Mouse (Mus musculus) heart, embryonic 12.5 days (tissue): ENCODE data around the gene Ssh3. TPM values are rescaled to one million over a fixed set of nuclear protein-coding genes. Genes with fewer than 3 reads are reported as not detected.

Source experiments
- ATAC-seq: fragments of 200-750 bp; cut with Nextera tagmentation; 2 replicates; pipeline ENCODE4 v1.8.0; 2017; ENCODE audit warnings: moderate TSS enrichment, moderate library complexity; ENCODE audit not compliant: insufficient number of reproducible peaks, low FRiP score
- H3K27ac ChIP-seq: fragments of 300-500 bp; sonication (generic); 2 replicates; pipeline ENCODE4 v1.5.1; 2016; ENCODE audit warnings: mild to moderate bottlenecking, moderate library complexity; ENCODE audit not compliant: poor library complexity, severe bottlenecking
- H3K27me3 ChIP-seq: fragments of 300-500 bp; sonication (generic); replicated peaks from 2 replicates; pipeline ENCODE4 v1.6.1; 2016; ENCODE audit warnings: mild to moderate bottlenecking, moderate library complexity
- H3K36me3 ChIP-seq: fragments of 300-500 bp; sonication (generic); 2 replicates; pipeline ENCODE4 v1.6.1; 2016; ENCODE audit warnings: mild to moderate bottlenecking, moderate library complexity
- H3K4me1 ChIP-seq: fragments of 300-500 bp; sonication (generic); replicated peaks from 2 replicates; pipeline ENCODE4 v1.6.1; 2016; ENCODE audit warnings: mild to moderate bottlenecking
- H3K4me2 ChIP-seq: fragments of 300-500 bp; sonication (generic); 2 replicates; pipeline ENCODE4 v1.6.1; 2016; ENCODE audit warnings: mild to moderate bottlenecking, moderate library complexity
- H3K4me3 ChIP-seq: fragments of 300-500 bp; sonication (generic); 2 replicates; pipeline ENCODE4 v1.5.1; 2016; ENCODE audit warnings: mild to moderate bottlenecking
- H3K9ac ChIP-seq: fragments of 300-500 bp; sonication (generic); 2 replicates; pipeline ENCODE4 v1.6.1; 2016; ENCODE audit warnings: mild to moderate bottlenecking, moderate library complexity
- H3K9me3 ChIP-seq: fragments of 300-500 bp; sonication (generic); replicated peaks from 2 replicates; pipeline ENCODE4 v1.6.1; 2016; ENCODE audit warnings: mild to moderate bottlenecking, moderate library complexity
- WGBS: fragments of 180-500 bp; shearing (Covaris S2); methylation state at CpG from one replicate; pipeline ENCODE4 v1.1.7; 2016; 5-methylcytosine and 5-hydroxymethylcytosine counted together
- polyA plus RNA-seq: library from polyadenylated mRNA; unstranded; fragments of >200 nt; fragmentation: Nextera tagmentation; extraction: Ambion mirVana; gene quantifications from 2 replicates; pipeline ENCODE4 v1.2.1, GENCODE M21; 2016

Ssh3 gene
- polyA plus RNA-seq, 1 experiment from 2014 or later: 4.7 TPM

DNA sequence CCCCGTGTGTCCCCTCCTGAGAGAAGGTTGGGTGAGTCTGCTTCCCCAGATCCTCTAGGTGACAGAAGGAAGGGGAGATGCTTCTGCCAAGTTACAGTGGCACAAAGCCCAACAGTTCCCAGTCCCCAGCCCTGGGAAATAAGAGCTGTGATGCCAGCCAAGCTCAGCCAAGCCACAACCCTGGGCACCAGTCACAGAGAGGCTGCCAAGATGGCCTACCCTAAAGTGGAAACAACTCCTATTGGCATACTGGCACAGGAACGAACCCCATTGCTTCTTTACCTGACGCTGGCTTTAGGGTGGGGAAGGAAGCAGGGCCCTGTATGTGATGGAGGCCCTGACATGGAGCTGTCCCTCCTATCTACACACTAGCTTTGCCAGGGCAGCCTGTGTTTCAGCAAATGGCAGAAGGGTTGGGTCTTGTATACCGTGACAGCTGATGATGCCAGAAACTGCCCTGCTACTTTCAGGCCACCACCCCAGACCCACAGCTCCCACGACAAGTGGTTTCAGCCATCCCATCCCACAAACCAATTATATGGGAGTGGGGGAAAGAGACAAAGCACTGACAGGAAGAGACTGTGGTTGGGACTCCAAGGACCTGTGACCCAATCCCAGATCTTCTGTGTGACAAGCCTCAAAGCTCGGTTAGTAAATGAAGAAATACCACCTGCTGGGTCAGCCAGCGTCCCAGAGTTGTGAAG is 34.1 kb upstream of the Ssh3 start:
- Histone ChIP-seq H3K36me3 (no peaks in the 10 kb centered on the region), H3K4me3 (peak overlapping the region; percentile 3; the same call in 1 of the 2 replicates), H3K27me3 (no peaks in the 10 kb centered on the region), H3K4me1 (peaks cover 63% of the 10 kb centered on the region), H3K9ac (peak overlapping the region; percentile 53; the same call in 1 of the 2 replicates), H3K4me2 (peak overlapping the region; percentile 53), H3K27ac (peak overlapping the region; percentile 78), H3K9me3 (no peaks in the 10 kb centered on the region)
- WGBS: 59% methylated on average over 7 of the region's 7 CpGs
- ATAC-seq: no peak

DNA sequence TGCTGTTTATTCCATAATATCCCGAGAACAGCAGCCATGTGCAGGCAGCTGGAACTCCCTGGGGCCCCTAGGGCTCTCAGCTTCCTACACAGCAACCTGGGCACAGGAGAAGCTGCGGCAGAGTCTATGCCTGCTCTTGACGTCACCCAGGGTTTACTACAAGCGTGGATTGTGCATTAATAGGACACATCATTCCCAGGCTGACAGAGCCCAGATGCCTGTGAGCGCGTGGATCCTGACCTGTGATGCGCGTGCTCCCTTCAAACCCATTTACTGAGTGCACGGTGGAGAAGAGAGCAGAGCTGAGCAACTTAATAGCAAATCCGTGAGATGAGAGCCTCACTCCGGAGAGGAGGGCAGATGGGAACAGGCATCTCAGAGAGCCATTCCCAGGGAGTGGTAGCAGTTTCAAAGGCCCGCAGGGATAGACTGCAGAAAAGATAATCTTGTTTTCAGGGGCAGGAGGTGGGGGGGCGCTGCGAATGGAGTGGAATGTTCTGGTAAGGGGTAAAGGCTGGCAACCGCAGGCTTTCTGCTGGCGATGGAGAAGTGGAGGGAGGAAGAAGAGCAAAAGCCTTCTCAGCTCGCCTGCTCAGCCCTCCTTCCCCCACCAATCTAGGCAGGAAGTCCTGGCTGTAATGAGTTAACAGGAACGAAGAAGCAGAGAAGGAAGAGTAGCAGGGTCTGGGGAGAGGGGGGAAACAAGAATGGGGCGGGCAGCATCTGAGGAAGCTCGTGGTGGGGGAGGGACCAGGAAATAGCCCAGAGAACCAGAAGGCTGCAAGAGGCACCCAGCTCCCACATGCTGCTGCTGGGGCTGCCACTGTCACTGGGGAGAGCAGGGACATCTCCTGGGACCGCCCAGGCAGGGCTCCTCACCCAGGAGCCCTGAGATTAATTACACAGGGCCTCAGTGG is 33.0 kb upstream of the Ssh3 start:
- H3K4me1 ChIP-seq: peaks cover 70% of the 10 kb centered on the region
- H3K4me2 ChIP-seq: peak overlapping the region; percentile 53
- H3K9ac ChIP-seq: peak overlapping the region; percentile 53
- 0 out of 2 replicates have a peak, but pooled peaks have one; percentile 4 for ATAC-seq
- H3K9me3 ChIP-seq: no peaks in the 10 kb centered on the region
- no peaks in the 10 kb centered on the region for H3K27me3 ChIP-seq
- H3K4me3 ChIP-seq: peak overlapping the region; percentile 7
- H3K27ac ChIP-seq: peak overlapping the region; percentile 78
- 20% methylated on average over 21 of the region's 21 CpGs for WGBS
- 0 out of 2 replicates have a peak, but pooled peaks cover 7% of the 10 kb centered on the region for H3K36me3 ChIP-seq

DNA sequence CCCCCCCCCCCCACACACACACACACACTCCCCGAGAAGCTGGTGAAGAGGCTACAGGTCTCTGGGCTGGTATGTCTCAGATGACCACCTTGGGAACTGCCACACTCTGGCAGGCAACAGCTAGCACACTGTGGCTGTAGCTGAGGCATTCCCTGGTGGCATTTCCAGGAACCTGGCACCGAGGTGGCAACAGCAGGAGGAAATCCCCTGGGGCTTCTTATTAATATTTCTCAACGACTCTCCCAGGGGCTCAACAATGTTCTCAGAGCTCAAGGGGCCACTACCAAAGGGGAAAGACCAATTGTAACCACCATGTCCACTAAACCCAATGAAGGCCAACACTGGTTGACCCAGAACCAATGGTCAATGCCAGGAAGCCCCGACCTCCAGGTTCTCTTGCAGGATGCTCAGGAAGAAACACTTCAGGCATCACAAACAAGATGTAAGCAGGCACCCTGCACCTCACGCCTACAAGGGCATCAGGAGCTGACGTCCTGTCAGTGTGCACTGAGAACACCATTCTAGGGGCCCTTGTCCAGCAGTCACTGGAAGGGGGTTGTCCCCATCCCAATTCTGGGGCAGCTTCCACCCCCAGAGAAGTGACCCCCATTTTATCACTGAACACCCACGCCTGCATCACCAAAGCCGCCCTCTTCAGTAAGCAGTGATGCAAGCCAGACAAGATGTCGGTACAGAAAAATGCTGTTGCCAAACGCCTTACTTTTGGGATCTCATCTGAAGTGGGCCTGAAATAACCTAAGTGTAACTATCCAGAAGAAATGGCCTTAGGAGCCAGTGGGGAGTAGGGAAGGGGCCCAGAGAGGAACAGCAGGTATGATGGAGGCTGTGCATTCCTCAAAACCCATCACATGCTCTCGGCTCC is 32.1 kb upstream of the Ssh3 start:
- Histone ChIP-seq H3K4me1 (peaks cover 70% of the 10 kb centered on the region), H3K9ac (peak overlapping the region; percentile 53; the same call in 1 of the 2 replicates), H3K9me3 (no peaks in the 10 kb centered on the region)

DNA sequence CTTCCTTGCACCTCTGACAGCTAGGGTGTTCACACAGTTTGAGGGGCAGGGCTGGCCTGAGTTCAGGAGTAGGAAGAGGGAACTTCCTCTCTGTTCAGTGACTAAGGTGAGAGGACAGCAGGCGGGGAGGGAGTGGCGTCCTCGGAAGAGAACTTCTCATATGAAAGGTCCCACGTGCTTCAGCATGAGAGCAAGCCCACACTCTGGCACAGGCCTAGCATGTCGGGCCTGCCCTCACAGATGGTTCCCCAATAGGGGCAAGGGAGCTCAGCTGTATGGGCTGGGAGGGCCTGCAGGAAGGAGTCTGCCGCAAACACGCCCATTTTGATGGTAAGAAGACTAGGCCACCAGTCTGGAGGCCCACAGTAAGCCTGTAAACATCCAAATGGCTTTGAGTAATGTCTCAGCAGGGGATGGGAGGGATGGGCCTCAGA is 31.3 kb upstream of the Ssh3 start:
- 45% methylated on average over 7 of the region's 7 CpGs for WGBS
- ATAC-seq: no peak
- Histone ChIP-seq H3K4me1 (peaks cover 70% of the 10 kb centered on the region), H3K4me3 (no peak overlapping the region), H3K9me3 (no peaks in the 10 kb centered on the region), H3K27me3 (no peaks in the 10 kb centered on the region), H3K36me3 (0 out of 2 replicates have a peak, but pooled peaks cover 9% of the 10 kb centered on the region), H3K9ac (no peak overlapping the region), H3K4me2 (no peak overlapping the region), H3K27ac (no peak overlapping the region)

More for the DNA sequence above, 32.1 kb upstream of the Ssh3 start:
- 54% methylated on average over 11 of the region's 11 CpGs for WGBS
- H3K4me3 ChIP-seq: peak overlapping the region; percentile 7; the same call in 1 of the 2 replicates
- ATAC-seq: no peak
- H3K27ac ChIP-seq: peak overlapping the region; percentile 78; the same call in 1 of the 2 replicates
- H3K27me3 ChIP-seq: no peaks in the 10 kb centered on the region
- 0 out of 2 replicates have a peak, but pooled peaks cover 9% of the 10 kb centered on the region for H3K36me3 ChIP-seq
- H3K4me2 ChIP-seq: peak overlapping the region; percentile 53

DNA sequence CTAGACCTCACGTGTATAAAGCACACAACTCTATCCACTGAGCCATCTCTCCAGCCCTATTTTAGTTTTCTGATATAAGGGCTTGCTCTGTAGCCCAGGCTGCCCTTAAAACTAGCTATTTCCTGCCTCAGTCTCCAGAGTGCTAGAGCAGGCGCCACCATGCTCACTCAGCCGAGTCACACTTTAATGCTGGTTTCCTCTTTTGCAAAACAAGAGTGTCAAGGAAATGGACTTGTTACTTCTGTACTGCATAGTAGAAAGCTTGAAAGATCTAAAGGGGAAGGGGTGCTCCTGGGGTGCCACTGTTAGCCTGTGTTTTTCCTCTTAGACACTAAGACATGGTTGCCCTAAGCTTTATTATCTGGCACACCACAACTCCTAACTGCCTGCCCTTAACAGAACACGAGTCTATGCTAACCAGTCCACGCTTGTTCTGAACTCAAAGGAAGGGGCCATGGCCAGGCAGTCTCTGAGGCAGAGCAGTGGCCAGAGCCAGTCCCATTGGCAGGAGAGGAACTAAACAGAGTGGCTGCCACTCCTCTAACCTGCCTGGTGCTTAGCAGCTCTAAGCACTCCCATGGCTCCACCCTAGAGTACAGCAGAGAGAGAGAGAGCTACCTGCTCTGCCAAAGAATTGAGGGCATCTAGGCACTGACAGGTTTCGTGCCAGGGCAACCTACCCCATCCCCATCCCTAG is 30.7 kb upstream of the Ssh3 start:
- no peak overlapping the region for H3K27ac ChIP-seq
- H3K4me3 ChIP-seq: no peak overlapping the region
- no peak for ATAC-seq
- H3K36me3 ChIP-seq: 0 out of 2 replicates have a peak, but pooled peaks cover 9% of the 10 kb centered on the region
- H3K27me3 ChIP-seq: no peaks in the 10 kb centered on the region
- H3K9ac ChIP-seq: no peak overlapping the region
- H3K9me3 ChIP-seq: no peaks in the 10 kb centered on the region
- peaks cover 69% of the 10 kb centered on the region for H3K4me1 ChIP-seq
- 73% methylated on average over 6 of the region's 6 CpGs for WGBS
- H3K4me2 ChIP-seq: no peak overlapping the region

DNA sequence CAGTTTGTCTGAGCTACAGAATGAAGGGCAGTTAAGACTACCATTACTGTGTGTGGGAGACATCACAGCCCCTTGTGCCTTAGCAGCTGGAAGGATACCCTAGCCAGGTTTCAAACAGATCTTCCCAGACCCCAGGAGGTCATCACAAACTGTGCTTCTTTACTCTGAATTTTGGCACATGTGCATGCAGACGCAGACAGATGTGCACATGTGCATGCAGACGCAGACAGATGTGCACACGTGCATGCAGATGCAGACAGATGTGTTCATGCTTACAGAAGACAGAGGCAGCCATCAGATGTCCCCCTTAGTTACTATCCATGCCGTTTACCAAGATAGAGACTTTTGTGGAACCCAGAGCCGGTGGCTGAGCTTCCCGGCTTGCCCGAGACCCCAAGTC is 30.1 kb upstream of the Ssh3 start:
- Histone ChIP-seq H3K9me3 (no peaks in the 10 kb centered on the region), H3K36me3 (0 out of 2 replicates have a peak, but pooled peaks cover 9% of the 10 kb centered on the region), H3K27me3 (no peaks in the 10 kb centered on the region), H3K4me1 (peaks cover 69% of the 10 kb centered on the region), H3K4me3 (no peak overlapping the region), H3K27ac (no peak overlapping the region), H3K9ac (no peak overlapping the region), H3K4me2 (no peak overlapping the region)
- whole genome bisulfite sequencing: 89% methylated on average over 7 of the region's 7 CpGs
- no peak for ATAC-seq

DNA sequence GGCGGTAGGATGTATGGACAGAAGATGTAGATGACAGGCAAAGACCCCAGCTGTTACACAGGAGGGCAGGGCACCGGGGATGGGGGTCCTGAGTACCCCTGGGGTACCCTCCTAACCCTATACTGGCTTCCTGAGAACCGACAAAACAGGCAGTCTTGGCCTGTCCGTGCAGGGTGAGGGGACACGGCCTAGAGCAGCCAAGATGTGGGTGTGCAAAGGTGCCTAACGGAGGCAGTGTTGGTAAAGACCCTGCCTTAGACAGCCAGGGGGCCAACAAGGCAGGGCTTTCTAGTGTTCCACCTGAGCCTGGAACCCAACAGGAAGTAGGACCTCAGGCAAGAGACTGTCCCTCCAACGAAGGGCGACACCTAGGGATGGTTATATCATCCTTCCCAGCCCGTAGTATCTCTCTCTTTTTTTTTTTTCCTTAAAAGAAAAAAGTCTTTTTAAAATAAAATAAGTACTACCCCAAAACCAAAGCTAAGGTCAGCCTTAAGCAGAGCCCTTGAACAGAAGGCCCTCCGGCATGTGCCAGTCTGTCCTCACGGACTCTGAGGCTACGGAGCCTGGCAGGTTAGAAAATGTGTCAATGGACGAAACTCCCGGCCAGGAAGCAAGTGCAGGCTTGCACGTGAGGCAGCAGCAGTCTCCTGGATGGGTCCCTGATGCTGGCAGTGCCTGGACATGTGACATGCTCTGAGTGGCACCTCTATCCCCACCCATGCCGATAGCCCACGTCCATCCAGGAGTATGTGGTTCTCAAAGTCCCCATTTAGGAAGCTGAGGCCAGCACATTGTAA is 29.5 kb upstream of the Ssh3 start:
- Histone ChIP-seq H3K4me1 (peaks cover 67% of the 10 kb centered on the region), H3K36me3 (0 out of 2 replicates have a peak, but pooled peaks cover 9% of the 10 kb centered on the region), H3K27ac (no peak overlapping the region), H3K27me3 (no peaks in the 10 kb centered on the region), H3K9ac (no peak overlapping the region), H3K4me2 (no peak overlapping the region), H3K9me3 (no peaks in the 10 kb centered on the region), H3K4me3 (no peak overlapping the region)
- ATAC-seq: no peak
- 83% methylated on average over 17 of the region's 17 CpGs for WGBS

DNA sequence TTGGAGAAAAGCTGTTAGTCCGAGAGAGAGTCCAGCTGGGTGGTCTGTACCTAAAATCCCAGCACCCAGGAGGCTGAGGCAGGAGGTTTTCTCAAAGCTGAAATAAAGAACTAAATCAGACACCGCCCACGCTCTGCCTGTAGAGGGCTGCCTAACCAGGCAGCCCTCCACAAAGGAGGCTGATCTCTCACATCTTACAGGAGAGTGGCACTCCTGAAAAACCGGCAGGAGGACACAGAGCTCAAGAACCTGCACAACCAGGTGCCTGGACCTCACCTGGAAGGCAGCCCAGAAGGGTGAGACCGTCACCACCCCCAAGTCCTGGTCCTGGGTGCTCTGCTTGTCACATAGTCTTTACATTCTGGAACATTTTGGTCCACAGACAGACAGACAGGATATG is 28.9 kb upstream of the Ssh3 start:
- WGBS: 84% methylated on average over 5 of the region's 5 CpGs
- H3K4me2 ChIP-seq: no peak overlapping the region
- peaks cover 12% of the 10 kb centered on the region; the same call in 1 of the 2 replicates for H3K36me3 ChIP-seq
- H3K4me3 ChIP-seq: no peak overlapping the region
- H3K27ac ChIP-seq: no peak overlapping the region
- peaks cover 60% of the 10 kb centered on the region for H3K4me1 ChIP-seq
- H3K27me3 ChIP-seq: no peaks in the 10 kb centered on the region
- H3K9me3 ChIP-seq: no peaks in the 10 kb centered on the region
- no peak for ATAC-seq
- no peak overlapping the region for H3K9ac ChIP-seq

DNA sequence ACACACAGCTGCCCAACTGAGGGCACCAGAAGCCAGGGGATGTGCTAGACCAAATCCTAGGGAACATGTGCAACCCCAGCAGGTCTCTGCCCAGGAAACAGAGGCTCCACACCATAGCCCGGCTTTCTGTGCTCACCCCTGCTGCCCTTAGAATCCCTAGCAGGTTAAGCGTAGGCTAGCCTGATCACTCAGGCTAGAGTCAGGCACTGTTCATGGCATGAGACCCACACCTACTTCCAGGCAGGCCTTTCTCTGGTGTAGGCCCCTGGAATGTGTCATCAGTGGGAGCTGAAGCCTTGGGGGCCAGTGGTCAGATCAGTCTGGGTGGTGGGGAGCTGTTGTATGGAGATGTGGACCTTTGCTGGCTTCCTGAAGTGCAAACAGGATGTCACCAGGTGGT is 27.6 kb upstream of the Ssh3 start:
- Histone ChIP-seq H3K4me3 (no peak overlapping the region), H3K9ac (no peak overlapping the region), H3K4me1 (peaks cover 48% of the 10 kb centered on the region), H3K9me3 (no peaks in the 10 kb centered on the region), H3K27ac (no peak overlapping the region), H3K4me2 (no peak overlapping the region), H3K27me3 (no peaks in the 10 kb centered on the region), H3K36me3 (peaks cover 24% of the 10 kb centered on the region)
- 89% methylated on average over 2 of the region's 2 CpGs for WGBS
- no peak for ATAC-seq
